Mouse (Mus musculus) liver, embryonic 14.5 days (tissue): ENCODE measurements at regions not wholly inside any gene's neighbourhood (a gene's known extent, or its start where the extent isn't known, plus 50 kb on each side); places are given as distances from the start of the nearest gene placed in this dataset.
A peak's percentile ranks its signal among the peaks of the same experiment; 100 is the strongest.

Experiments
- ATAC-seq: fragments of 200-750 bp; cut with Nextera tagmentation; 2 replicates; pipeline ENCODE4 v1.8.0; 2017; ENCODE audit warnings: moderate number of reproducible peaks, mild to moderate bottlenecking, moderate library complexity; ENCODE audit not compliant: insufficient read depth
- DNase-seq, 3 experiments: peaks; one replicate each; pipeline ENCODE4 v3.0.0-alpha.2; 2012 to 2013; ENCODE audit warnings: low read depth in 3 of 3, low spot score in 3 of 3
- H3K27ac ChIP-seq: fragments of 300-500 bp; sonication (generic); 2 replicates; pipeline ENCODE4 v1.5.1; 2014; ENCODE audit warnings: moderate library complexity, mild to moderate bottlenecking, control low read depth, inconsistent platforms
- H3K27me3 ChIP-seq: fragments of 300-500 bp; sonication (generic); 2 replicates; pipeline ENCODE4 v1.6.1; 2014; ENCODE audit warnings: mild to moderate bottlenecking, low read length, moderate library complexity; ENCODE audit not compliant: control insufficient read depth, insufficient read depth
- H3K36me3 ChIP-seq: fragments of 300-500 bp; sonication (generic); replicated peaks from 2 replicates; pipeline ENCODE4 v1.6.1; 2014; ENCODE audit warnings: low read depth; ENCODE audit not compliant: control insufficient read depth, insufficient read depth
- H3K4me1 ChIP-seq, 2 experiments: fragments of 200-500 bp in 1 of 2; fragments of 300-500 bp in 1 of 2; sonication (generic) in 1 of 2; replicated peaks; 2 replicates each; pipeline ENCODE4 v1.6.1; 2012 to 2014; ENCODE audit warnings: antibody characterized with exemption in 1 of 2, inconsistent platforms in 1 of 2, low read length in 1 of 2; ENCODE audit not compliant: control insufficient read depth in 2 of 2, insufficient read depth in 2 of 2
- H3K4me2 ChIP-seq: fragments of 300-500 bp; sonication (generic); 2 replicates; pipeline ENCODE4 v1.6.1; 2014; ENCODE audit warnings: low read depth, mild to moderate bottlenecking, control low read depth, moderate library complexity
- H3K4me3 ChIP-seq, 2 experiments: fragments of 200-500 bp in 1 of 2; fragments of 300-500 bp in 1 of 2; sonication (generic) in 1 of 2; 2 replicates each; pipeline ENCODE4 v1.5.1; 2012 to 2014; ENCODE audit warnings: low read depth in 2 of 2, low read length in 2 of 2, mild to moderate bottlenecking in 2 of 2, control low read depth in 1 of 2, inconsistent platforms in 1 of 2, moderate library complexity in 1 of 2; ENCODE audit not compliant: insufficient read depth in 1 of 2
- H3K9ac ChIP-seq: fragments of 300-500 bp; sonication (generic); replicated peaks from 2 replicates; pipeline ENCODE4 v1.6.1; 2014; ENCODE audit warnings: mild to moderate bottlenecking, control low read depth, moderate library complexity
- H3K9me3 ChIP-seq: fragments of 300-500 bp; sonication (generic); 2 replicates; pipeline ENCODE4 v1.6.1; 2016; ENCODE audit warnings: low read length, mixed read lengths; ENCODE audit not compliant: control insufficient read depth
- CTCF ChIP-seq: IDR thresholded peaks from 2 replicates; pipeline ENCODE4 v1.5.1; 2016; ENCODE audit warnings: antibody characterized with exemption, low read depth, control low read depth
- EP300 ChIP-seq: IDR thresholded peaks from 2 replicates; pipeline ENCODE4 v1.6.1; 2016; ENCODE audit warnings: antibody characterized with exemption, low read depth
- WGBS: fragments of 180-500 bp; shearing (Covaris S2); extraction: QIAGEN DNeasy Blood & Tissue Kit; methylation state at CpG from one replicate; pipeline ENCODE4 v1.1.7; 2014; ENCODE audit not compliant: insufficient replicate concordance; 5-methylcytosine and 5-hydroxymethylcytosine counted together

- no peak for ATAC-seq
- Histone ChIP-seq H3K4me1 (0 out of 4 replicates have a peak, but pooled peaks cover 0 to 2% of the 10 kb centered on the region in 2 experiments), H3K27me3 (no peaks in the 10 kb centered on the region), H3K4me2 (no peak overlapping the region), H3K9ac (no peak overlapping the region), H3K9me3 (no peaks in the 10 kb centered on the region), H3K4me3 (no peak overlapping the region), H3K27ac (no peak overlapping the region), H3K36me3 (no peaks in the 10 kb centered on the region)
- no peak for DNase-seq
- WGBS, result 66% methylated on average over 8 of the region's 8 CpGs
- TF ChIP-seq CTCF (no peak), EP300 (no peak)
Measured at GRCm38 (mm10) chr5:141054991-141055390, 54.6 kb upstream of the Card11 start.

DNA sequence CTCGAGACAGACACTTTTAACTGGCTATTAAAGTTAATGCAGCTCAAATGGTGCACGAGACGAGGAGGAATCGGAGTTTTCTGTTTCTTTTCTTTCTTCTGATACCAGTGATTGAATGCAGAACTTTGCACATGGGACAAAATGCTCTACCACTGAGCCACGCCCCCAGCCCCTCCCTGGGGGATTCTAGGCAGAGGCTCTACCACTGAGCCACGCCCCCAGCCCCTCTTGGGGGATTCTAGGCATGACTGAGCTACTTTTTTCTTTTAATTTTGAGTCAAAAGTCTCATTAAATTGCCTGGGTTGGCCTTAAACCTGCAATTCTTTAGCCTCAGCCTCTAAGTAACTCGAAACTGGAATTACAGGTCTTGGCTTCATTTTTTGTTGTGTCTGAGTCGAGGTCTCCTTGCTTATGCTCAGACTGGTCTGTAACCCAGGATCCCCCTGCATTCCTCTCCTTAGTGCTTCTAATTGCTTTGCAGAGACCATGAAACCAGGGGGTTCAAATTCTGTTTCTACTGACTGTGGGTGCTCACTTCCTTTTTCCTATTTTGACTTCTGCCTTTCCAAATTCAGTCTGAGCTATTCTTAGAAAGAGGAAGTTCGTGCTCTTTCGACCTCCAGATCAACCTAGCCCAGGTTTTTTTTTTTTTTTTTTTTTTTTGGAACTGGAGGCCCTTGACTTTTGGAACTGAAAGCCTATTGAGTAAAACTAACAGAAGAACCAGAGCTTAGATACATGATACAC lies 55.4 kb upstream of the Card11 start:
- whole genome bisulfite sequencing, result 35% methylated on average over 10 of the region's 10 CpGs

GRCm38 (mm10) chr5:141058141-141058540 lies 57.8 kb upstream of the Card11 start:
- H3K4me3 ChIP-seq, result no peak overlapping the region
- no peak overlapping the region for H3K27ac ChIP-seq
- WGBS, result 51% methylated on average over 7 of the region's 7 CpGs
- no peak overlapping the region for H3K4me2 ChIP-seq
- ATAC-seq (no peak), DNase-seq (no peak)
- no peak overlapping the region for H3K9ac ChIP-seq
- H3K4me1 ChIP-seq, result 0 out of 4 replicates have a peak, but pooled peaks cover 0 to 2% of the 10 kb centered on the region in 2 experiments
- no peaks in the 10 kb centered on the region for H3K27me3 ChIP-seq
- H3K9me3 ChIP-seq, result no peaks in the 10 kb centered on the region
- H3K36me3 ChIP-seq, result no peaks in the 10 kb centered on the region
- no peak for TF ChIP-seq CTCF
- TF ChIP-seq EP300, result no peak

More for the DNA sequence above, 55.4 kb upstream of the Card11 start:
- Histone ChIP-seq H3K36me3 (no peaks in the 10 kb centered on the region), H3K27ac (no peak overlapping the region), H3K4me2 (no peak overlapping the region), H3K9me3 (no peaks in the 10 kb centered on the region), H3K4me3 (no peak overlapping the region), H3K9ac (no peak overlapping the region), H3K27me3 (no peaks in the 10 kb centered on the region), H3K4me1 (0 out of 4 replicates have a peak, but pooled peaks cover 0 to 2% of the 10 kb centered on the region in 2 experiments)
- no peak for TF ChIP-seq EP300
- TF ChIP-seq CTCF, result no peak
- no peak for ATAC-seq
- peak in 1 of 3 experiments; percentile 17 for DNase-seq

- H3K9ac ChIP-seq, result no peak overlapping the region
- no peak overlapping the region for H3K4me2 ChIP-seq
- no peaks in the 10 kb centered on the region for H3K36me3 ChIP-seq
- H3K4me1 ChIP-seq, result 0 out of 4 replicates have a peak, but pooled peaks cover 0 to 2% of the 10 kb centered on the region in 2 experiments
- 40% methylated on average over 1 of the region's 1 CpGs for WGBS
- no peak for DNase-seq
- H3K9me3 ChIP-seq, result no peaks in the 10 kb centered on the region
- no peaks in the 10 kb centered on the region for H3K27me3 ChIP-seq
- H3K4me3 ChIP-seq, result no peak overlapping the region
- TF ChIP-seq CTCF (no peak), EP300 (no peak)
- H3K27ac ChIP-seq, result no peak overlapping the region
- no peak for ATAC-seq
Measured at GRCm38 (mm10) chr5:141058863-141059262, 58.5 kb upstream of the Card11 start.

DNA sequence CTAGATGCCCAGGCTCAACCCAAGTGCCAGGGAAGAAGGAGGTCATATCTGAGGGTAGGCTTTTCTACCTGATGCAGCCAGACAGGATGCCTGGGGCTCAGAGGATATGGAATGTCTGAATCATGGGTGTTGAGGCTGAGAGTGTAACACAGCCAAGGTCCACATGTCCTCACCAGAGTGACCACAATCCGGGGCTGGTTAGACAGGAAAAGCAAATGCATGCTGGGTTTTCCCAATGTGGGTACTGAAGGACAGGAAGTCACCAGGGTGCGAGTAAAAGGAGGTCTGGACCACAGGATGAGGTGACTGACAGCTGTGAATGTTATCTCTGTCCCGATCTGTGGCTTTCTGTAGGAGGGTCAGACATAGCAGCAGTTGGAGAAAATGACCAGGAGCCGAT lies 61.8 kb upstream of the Card11 start:
- no peak for ATAC-seq
- TF ChIP-seq EP300, result no peak
- TF ChIP-seq CTCF, result no peak
- no peak overlapping the region for H3K4me2 ChIP-seq
- H3K36me3 ChIP-seq, result no peaks in the 10 kb centered on the region
- H3K27me3 ChIP-seq, result no peaks in the 10 kb centered on the region
- no peak overlapping the region for H3K4me3 ChIP-seq
- no peak for DNase-seq
- no peak overlapping the region for H3K27ac ChIP-seq
- no peaks in the 10 kb centered on the region for H3K9me3 ChIP-seq
- 6% methylated on average over 4 of the region's 4 CpGs for WGBS
- no peaks in the 10 kb centered on the region for H3K4me1 ChIP-seq
- no peak overlapping the region for H3K9ac ChIP-seq
